Mouse (Mus musculus) heart, postnatal 10 days (tissue): ENCODE data around the gene Reep3. TPM values are rescaled to one million over a fixed set of nuclear protein-coding genes. Genes with fewer than 3 reads are reported as not detected.
"Not testable (repeated sequence)": the region's sequence is repeated elsewhere in the genome, so short reads cannot be mapped to it uniquely, and the experiment has no call there.

ENCODE experiments used
- DNase-seq, 2 experiments: peaks; one replicate each; pipeline ENCODE4 v3.0.0; 2021
- intact Hi-C: fragments of 180-260 bp; cut with DNase I; formaldehyde crosslinking; loops from one replicate; pipeline ENCODE4 v1.15.1; 2025
- total RNA-seq, 2 experiments: library from RNA; stranded (reverse); gene quantifications; 2 replicates each; pipeline ENCODE4 v1.2.3; 2021

Reep3 gene
- total RNA-seq, result 10 to 100 TPM; 41.5 to 41.9 TPM

DNA sequence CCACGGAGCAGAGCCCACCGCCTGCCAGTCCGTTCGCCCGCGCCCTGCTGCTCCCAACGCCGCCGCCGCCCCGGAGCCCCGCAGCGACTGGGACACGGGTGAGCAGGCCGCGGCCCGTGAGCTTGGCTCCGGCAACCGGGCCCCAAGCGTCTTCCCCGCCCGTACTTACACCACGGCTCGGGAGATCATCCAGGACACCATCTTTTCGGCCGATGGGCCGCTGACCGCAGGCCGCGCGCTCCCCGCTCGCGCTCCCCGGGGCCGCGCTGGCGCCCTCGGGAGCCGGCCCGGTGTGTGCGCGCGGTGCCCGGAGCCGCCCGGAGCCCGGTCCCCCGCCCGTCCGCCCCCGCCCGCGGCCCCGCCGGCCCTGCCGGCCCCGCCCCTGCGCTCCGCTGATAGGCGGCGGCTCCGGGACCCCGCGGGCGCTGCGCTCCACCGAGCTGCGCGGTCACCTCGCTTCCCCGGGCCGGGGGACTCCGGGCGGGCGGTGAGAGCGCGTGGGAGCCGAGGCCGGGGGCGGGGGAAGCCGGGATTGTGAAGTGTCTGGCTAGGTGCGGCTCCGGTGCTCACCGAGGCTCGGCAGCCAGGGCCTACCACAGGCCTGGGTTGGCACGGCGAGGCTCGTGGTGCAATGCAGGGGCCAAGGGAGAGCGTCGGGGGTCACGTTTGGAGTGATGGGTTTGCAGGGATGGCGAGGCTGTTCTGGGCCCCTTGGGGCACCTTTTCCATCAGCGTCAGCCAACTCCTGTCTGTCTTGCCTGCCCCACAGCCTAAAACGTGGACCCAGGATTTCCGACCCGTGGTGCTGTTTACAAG, at the start of gene Reep3:
Gene Reep3, minus strand, starts transcription at position 325 of the 816 bp plus-strand sequence.
- intact Hi-C loops, result loop anchor here (1.0 to 2.0 kb wide), 6 partner anchors 30 to 186 kb away; no protein-coding TSS in a partner anchor
- DNase-seq, result peak; percentile 77 to 85

- intact Hi-C loops, result loop anchor here (5.0 kb wide), 1 partner anchor 37 kb away; no protein-coding TSS in a partner anchor
- DNase-seq, result no peak
These were observed 48.9 kb upstream of the Reep3 start for GRCm38 (mm10) chr10:67145623-67146022.

DNA sequence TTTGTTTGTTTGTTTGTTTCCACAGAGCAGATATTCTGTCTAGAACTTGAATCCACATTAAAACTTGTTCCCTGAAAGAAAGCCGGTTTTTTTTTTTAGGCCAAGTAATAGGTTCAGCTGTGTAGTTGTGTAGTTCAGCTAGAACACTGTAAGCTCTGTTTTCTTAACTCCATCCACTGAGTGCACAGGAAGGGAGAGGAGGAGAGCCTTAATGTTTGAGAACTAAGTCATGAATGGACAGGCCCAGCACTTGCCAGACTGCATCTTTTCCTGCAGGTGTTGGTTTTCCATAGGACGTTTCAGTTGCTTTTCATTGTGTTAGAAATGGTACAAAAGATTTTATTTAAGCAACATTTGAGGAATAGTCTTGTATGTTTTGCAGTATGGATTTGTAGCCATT, 47.5 kb upstream of the Reep3 start:
- intact Hi-C loops, result no loop called here

DNA sequence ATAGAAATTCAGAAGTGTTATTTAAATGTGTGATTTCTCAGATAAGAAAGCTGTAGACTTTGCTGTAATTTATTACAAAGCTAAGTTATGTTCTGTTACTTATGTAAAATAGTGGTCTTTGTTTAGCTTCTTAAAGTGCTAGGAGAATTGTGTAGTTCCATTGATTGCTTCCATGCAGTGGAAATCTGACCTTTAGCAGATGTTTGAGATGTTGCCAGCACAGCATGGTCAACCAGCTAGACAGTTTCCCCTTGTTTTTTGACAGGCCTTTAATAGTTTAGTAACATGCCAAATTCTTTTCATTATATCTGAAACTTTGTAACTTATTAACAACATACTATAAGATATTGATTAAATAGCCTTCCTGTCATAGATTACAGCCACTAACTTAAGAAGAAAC, 46.9 kb upstream of the Reep3 start:
- intact Hi-C loops, result no loop called here
- peak; percentile 35 to 44 for DNase-seq

More for the DNA sequence above, 47.5 kb upstream of the Reep3 start:
- no peak for DNase-seq

GRCm38 (mm10) chr10:67137437-67137836, 40.7 kb upstream of the Reep3 start:
- no peak for DNase-seq
- intact Hi-C loops, result no loop called here

DNA sequence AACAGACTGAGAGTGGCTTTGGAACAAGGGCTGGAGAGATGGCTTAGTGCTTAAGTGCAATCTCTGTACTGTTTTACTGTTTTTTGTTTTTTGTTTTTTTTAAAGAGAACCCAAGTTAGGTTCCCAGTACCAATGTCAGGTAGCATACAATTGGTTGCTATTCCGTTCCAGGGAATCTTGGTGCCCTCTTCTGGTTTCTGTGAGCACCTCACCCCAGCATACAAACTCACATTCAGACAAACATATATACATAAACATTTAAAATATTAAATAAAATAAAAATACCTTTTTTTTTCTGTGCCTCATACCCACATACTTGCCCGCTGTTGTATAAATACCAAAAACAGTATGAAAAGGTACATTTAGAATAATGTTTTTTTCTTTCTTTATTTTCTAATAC, 37.6 kb upstream of the Reep3 start:
- DNase-seq, result no peak
- intact Hi-C loops, result no loop called here

DNA sequence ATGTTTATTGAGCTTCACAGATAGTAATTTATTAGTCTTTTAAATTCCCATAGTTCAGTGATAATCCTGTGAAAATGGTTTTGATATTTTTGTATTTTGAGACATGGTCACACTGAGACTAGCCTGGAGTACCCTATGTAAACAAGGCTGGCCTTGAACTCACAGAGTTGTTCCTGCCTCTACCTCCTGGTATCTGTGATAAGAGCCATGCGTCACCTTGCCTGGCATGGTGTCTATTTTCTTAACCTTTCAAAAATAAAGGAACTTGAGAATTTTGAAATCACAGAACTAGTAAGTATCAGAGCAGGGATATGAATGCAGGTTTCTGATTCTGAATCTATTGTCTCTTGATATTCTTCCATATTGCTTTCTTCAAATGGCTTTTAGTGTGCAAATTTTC, 35.0 kb upstream of the Reep3 start:
- intact Hi-C loops, result loop anchor here (2.0 kb wide), 1 partner anchor 221 kb away; no protein-coding TSS in a partner anchor
- DNase-seq, result no peak

- no peak for DNase-seq
- intact Hi-C loops, result no loop called here
These were observed 32.8 kb upstream of the Reep3 start for GRCm38 (mm10) chr10:67129531-67129930.

DNA sequence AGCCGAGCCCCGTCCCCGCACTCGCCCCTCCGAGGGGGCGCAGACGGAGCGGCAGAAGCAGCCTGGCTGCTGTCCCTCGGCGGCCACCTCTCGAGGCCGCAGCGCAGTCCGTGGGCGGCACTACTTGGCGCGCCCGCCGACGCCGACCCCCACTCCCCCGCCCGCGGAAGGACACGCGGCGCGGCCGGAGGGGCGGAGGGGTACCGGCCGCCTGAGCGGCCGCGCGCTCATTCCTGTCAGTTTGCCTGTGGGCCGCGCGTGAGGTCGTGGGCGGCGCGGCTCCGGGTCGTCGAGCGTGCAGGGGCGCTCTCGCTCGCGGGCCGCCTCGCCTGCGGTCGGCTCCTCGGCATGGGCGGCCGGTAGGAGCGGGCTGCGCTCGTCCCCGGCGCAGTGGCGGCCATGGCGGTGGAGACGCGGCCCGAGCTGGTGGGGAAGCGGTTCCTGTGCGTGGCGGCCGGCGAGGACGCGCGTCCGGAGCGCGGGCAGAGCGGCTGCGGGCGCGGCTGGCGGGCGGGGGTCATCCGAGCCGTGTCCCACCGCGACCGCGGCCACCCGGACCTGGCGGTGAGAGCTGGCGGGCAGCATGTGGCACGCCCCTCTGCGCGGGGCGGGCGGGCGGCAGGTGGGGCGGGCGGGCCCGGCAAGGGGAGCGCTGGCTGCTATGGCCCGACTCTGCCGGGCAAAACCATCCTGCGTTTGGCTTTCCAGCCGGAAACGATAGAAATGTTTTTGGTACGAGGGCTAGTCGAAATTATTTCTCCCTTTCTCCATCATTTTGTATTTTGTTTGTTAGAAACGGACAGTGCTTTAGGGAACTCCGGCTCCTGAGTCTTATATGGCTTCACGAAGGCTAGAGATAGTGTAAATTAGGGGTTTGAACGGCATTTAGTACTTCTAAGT, 30.4 kb upstream of the Reep3 start:
- intact Hi-C loops, result loop anchor here (1.0 to 2.0 kb wide), 3 partner anchors 30 to 124 kb away; no protein-coding TSS in a partner anchor
- DNase-seq, result peak; percentile 65

GRCm38 (mm10) chr10:67126061-67126858, 29.5 kb upstream of the Reep3 start:
- intact Hi-C loops, result loop anchor here (2.0 kb wide), 2 partner anchors 61 to 123 kb away; no protein-coding TSS in a partner anchor

DNA sequence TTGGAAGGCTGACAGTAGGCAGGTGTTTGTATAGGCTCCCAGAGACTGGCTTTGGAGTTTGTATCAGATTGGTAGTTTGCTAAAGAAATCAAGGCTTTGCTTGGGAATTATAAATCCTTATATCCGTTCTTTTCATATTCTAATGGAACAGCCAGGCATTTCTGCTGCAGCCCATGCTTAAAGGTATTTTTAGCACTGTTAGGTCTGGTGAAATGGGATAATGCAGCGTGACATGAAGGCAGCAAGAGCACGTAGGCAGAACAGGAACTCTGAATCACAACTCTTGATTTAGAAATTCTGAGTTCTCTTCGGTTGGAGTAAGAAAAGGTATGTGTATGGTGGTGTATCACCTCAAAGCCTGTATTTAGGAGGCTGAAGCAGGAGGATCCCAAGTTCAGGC, 27.4 kb upstream of the Reep3 start:
- intact Hi-C loops, result no loop called here
- DNase-seq, result no peak

More at GRCm38 (mm10) chr10:67126061-67126858, 29.5 kb upstream of the Reep3 start:
- DNase-seq, result peak; percentile 62 to 63

GRCm38 (mm10) chr10:67123756-67124155, 27.0 kb upstream of the Reep3 start:
- no peak for DNase-seq
- intact Hi-C loops, result no loop called here

GRCm38 (mm10) chr10:67120640-67121039, 23.9 kb upstream of the Reep3 start:
- intact Hi-C loops, result no loop called here
- no peak for DNase-seq

GRCm38 (mm10) chr10:67120180-67120579, 23.4 kb upstream of the Reep3 start:
- DNase-seq, result no peak
- intact Hi-C loops, result no loop called here

GRCm38 (mm10) chr10:67119291-67119690, 22.5 kb upstream of the Reep3 start:
- intact Hi-C loops, result no loop called here
- DNase-seq, result no peak

DNA sequence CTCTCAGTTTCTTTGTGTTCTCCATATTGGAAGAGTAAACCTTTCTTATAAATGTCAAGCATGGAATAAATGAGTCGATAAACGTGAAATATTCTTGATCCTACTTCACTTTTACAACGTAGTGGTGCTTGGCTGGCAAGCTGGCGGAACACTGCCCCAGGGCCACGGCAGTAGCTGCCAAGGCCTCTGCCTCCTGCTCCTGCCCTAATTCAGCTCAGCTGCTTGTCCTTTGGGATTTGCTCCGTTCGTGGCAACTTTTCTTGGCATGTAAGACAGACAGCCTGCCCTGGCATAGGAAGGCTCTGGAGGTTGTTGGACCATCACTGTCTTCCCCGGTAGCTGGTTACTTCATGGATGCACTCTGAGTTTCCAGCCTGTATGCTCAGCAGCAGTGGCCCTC, 19.5 kb upstream of the Reep3 start:
- intact Hi-C loops, result no loop called here
- DNase-seq, result no peak

DNA sequence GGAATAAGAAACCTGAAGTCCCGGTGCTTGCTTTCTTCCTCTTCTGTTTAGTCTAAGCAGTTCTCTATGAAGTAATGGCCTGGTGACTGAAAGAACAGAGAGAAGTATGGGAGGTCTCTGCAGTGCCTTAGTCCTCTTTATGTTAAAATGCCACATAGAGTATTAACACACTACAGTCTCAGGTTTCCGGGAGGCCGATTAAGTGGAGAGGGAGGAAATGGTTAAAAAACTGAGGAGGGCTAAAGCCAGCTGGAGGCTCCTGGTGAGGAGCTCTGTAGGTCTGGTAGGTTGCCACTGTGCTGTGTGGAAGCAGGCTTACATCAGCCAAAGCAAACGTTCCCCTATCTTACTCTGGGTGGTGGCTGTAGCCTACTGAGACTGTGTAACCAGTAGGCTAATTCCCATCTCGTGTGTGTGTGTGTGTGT, 18.9 kb upstream of the Reep3 start:
- intact Hi-C loops, result no loop called here

GRCm38 (mm10) chr10:67115115-67115514, 18.4 kb upstream of the Reep3 start:
- peak; percentile 58 to 60 for DNase-seq

More for the DNA sequence above, 18.9 kb upstream of the Reep3 start:
- peak; percentile 74 for DNase-seq

DNA sequence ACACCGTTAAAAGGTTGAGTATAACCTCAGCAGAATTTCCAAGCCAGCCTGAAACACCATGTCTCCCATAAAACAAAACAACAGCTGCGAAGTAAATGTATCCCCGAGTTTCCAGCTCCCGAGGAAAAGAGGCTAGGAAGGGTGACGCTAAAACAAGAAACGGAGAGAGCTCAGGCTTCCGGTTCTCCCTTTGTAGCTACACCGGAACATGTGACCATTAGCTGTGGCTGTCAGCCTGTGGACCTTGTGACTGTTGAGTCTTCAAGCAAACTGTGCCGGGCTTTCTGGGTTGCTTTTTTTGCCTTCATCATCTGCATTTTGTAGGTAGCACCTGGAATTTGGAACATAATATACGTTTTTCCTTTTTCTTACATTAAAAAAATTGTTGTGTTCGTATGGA, 17.1 kb upstream of the Reep3 start:
- intact Hi-C loops, result no loop called here
- DNase-seq, result no peak

More at GRCm38 (mm10) chr10:67115115-67115514, 18.4 kb upstream of the Reep3 start:
- intact Hi-C loops, result no loop called here

DNA sequence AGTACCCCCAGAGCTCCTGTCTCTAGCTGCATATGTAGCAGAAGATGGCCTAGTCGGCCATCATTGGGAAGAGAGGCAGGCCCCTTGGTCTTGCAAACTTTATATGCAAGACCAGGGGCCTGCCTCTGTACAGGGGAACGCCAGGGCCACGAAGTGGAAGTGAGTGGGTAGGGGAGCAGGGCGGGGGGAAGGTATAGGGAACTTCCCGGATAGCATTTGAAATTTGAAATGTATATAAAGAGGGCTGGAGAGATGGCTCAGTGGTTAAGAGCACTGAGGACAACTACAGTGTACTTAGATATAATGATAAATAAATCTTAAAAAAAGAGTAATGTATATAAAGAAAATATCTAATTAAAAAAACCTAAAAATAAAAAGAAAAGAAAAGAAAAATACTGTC, 16.2 kb upstream of the Reep3 start:
- DNase-seq, intact Hi-C loops: not testable (repeated sequence)
